Mouse (Mus musculus) limb, embryonic 12.5 days (tissue): ENCODE measurements at regions not wholly inside any gene's neighbourhood (a gene's known extent, or its start where the extent isn't known, plus 50 kb on each side); places are given as distances from the start of the nearest gene placed in this dataset.
A peak's percentile ranks its signal among the peaks of the same experiment; 100 is the strongest.

ENCODE experiments used
- ATAC-seq: fragments of 200-750 bp; cut with Nextera tagmentation; 2 replicates; pipeline ENCODE4 v1.8.0; 2017; ENCODE audit warnings: low read depth, moderate TSS enrichment; ENCODE audit not compliant: insufficient number of reproducible peaks, insufficient read depth, low FRiP score, low TSS enrichment
- H3K27ac ChIP-seq: fragments of 300-500 bp; sonication (generic); 2 replicates; pipeline ENCODE4 v1.5.1; 2016; ENCODE audit warnings: mild to moderate bottlenecking, moderate library complexity
- H3K27me3 ChIP-seq: fragments of 300-500 bp; sonication (generic); 2 replicates; pipeline ENCODE4 v1.6.1; 2016; ENCODE audit warnings: mild to moderate bottlenecking, moderate library complexity
- H3K36me3 ChIP-seq: fragments of 300-500 bp; sonication (generic); 2 replicates; pipeline ENCODE4 v1.6.1; 2016; ENCODE audit warnings: mild to moderate bottlenecking, moderate library complexity
- H3K4me1 ChIP-seq: fragments of 300-500 bp; sonication (generic); replicated peaks from 2 replicates; pipeline ENCODE4 v1.6.1; 2016
- H3K4me2 ChIP-seq: fragments of 300-500 bp; sonication (generic); 2 replicates; pipeline ENCODE4 v1.6.1; 2016; ENCODE audit warnings: mild to moderate bottlenecking, moderate library complexity
- H3K4me3 ChIP-seq: fragments of 300-500 bp; sonication (generic); replicated peaks from 2 replicates; pipeline ENCODE4 v1.5.1; 2016; ENCODE audit warnings: mild to moderate bottlenecking
- H3K9ac ChIP-seq: fragments of 300-500 bp; sonication (generic); replicated peaks from 2 replicates; pipeline ENCODE4 v1.6.1; 2016; ENCODE audit warnings: mild to moderate bottlenecking, moderate library complexity
- H3K9me3 ChIP-seq: fragments of 300-500 bp; sonication (generic); 2 replicates; pipeline ENCODE4 v1.6.1; 2016; ENCODE audit warnings: mild to moderate bottlenecking, moderate library complexity
- WGBS: fragments of 180-500 bp; shearing (Covaris S2); methylation state at CpG from one replicate; pipeline ENCODE4 v1.1.7; 2016; 5-methylcytosine and 5-hydroxymethylcytosine counted together

DNA sequence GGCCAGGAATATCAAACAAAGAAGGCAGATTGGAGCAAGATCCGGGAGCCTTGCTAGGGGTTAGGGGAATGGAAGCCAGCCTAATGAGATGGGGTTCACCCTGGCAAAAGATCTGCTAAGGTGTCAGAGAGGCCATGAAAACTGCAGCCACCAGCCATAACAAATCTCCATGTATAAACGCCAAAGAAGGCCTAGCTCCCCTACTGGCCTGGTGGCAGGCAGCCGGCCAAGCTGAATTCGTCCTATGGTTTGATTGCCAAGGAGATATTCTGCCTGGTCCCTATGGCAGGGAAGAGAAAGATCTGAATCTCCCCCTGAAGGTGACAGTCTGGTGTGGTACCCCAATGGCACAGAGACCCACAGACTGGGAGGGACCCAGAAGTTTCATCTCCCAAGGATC lies 104.8 kb upstream of the E030018B13Rik start:
- 88% methylated on average over 4 of the region's 4 CpGs for WGBS
- H3K4me1 ChIP-seq, result peaks cover 6% of the 10 kb centered on the region
- no peak for ATAC-seq
- H3K27ac ChIP-seq, result no peak overlapping the region
- H3K27me3 ChIP-seq, result no peaks in the 10 kb centered on the region
- no peak overlapping the region for H3K9ac ChIP-seq
- no peaks in the 10 kb centered on the region for H3K9me3 ChIP-seq
- no peak overlapping the region for H3K4me2 ChIP-seq
- H3K4me3 ChIP-seq, result no peak overlapping the region
- H3K36me3 ChIP-seq, result no peaks in the 10 kb centered on the region

DNA sequence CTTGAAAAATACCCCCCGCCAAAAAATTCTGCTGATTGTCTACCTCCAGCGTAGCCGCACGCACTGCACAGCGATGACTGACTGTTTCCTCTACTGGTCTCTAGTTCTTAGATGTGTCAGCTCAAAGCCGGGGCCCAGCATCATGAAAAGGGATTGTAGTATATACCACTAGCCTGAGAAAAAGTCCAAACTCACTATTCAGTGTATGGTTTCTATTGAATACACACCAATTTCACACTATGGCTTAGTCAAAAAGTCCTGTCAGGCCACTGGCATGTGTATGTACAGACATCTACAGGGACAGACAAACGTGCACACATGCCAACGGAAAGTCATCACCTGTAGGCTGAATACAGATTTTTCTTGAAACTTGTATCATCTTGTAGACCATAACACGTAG lies 101.1 kb upstream of the E030018B13Rik start:
- Histone ChIP-seq H3K27ac (no peak overlapping the region), H3K4me1 (peaks cover 6% of the 10 kb centered on the region), H3K4me2 (no peak overlapping the region), H3K27me3 (no peaks in the 10 kb centered on the region), H3K4me3 (no peak overlapping the region), H3K9me3 (no peaks in the 10 kb centered on the region), H3K9ac (no peak overlapping the region), H3K36me3 (no peaks in the 10 kb centered on the region)
- WGBS, result 93% methylated on average over 9 of the region's 9 CpGs
- no peak for ATAC-seq

- ATAC-seq, result no peak
- Histone ChIP-seq H3K9ac (no peak overlapping the region), H3K27ac (peak overlapping the region; percentile 53; the same call in 1 of the 2 replicates), H3K4me1 (peaks cover 6% of the 10 kb centered on the region), H3K4me2 (no peak overlapping the region), H3K36me3 (no peaks in the 10 kb centered on the region), H3K4me3 (no peak overlapping the region), H3K27me3 (no peaks in the 10 kb centered on the region), H3K9me3 (no peaks in the 10 kb centered on the region)
- 67% methylated on average over 10 of the region's 10 CpGs for WGBS
Observed at GRCm38 (mm10) chr7:63816056-63816941, 100.4 kb upstream of the E030018B13Rik start.

- WGBS, result 91% methylated on average over 1 of the region's 1 CpGs
- Histone ChIP-seq H3K27me3 (no peaks in the 10 kb centered on the region), H3K27ac (no peak overlapping the region), H3K36me3 (no peaks in the 10 kb centered on the region), H3K9ac (no peak overlapping the region), H3K9me3 (no peaks in the 10 kb centered on the region), H3K4me1 (peaks cover 6% of the 10 kb centered on the region), H3K4me2 (no peak overlapping the region), H3K4me3 (no peak overlapping the region)
- ATAC-seq, result no peak
Observed at GRCm38 (mm10) chr7:63817476-63817875, 99.2 kb upstream of the E030018B13Rik start.

- Histone ChIP-seq H3K4me2 (no peak overlapping the region), H3K9ac (no peak overlapping the region), H3K36me3 (no peaks in the 10 kb centered on the region), H3K4me3 (no peak overlapping the region), H3K4me1 (peaks cover 6% of the 10 kb centered on the region), H3K9me3 (no peaks in the 10 kb centered on the region), H3K27me3 (no peaks in the 10 kb centered on the region), H3K27ac (no peak overlapping the region)
- whole genome bisulfite sequencing, result 95% methylated on average over 3 of the region's 3 CpGs
- no peak for ATAC-seq
Observed at GRCm38 (mm10) chr7:63818105-63818504, 98.6 kb upstream of the E030018B13Rik start.

GRCm38 (mm10) chr7:63820286-63820685 lies 96.4 kb upstream of the E030018B13Rik start:
- Histone ChIP-seq H3K9me3 (no peaks in the 10 kb centered on the region), H3K4me3 (no peak overlapping the region), H3K27ac (no peak overlapping the region), H3K9ac (no peak overlapping the region), H3K4me1 (peaks cover 6% of the 10 kb centered on the region), H3K4me2 (no peak overlapping the region), H3K27me3 (no peaks in the 10 kb centered on the region), H3K36me3 (no peaks in the 10 kb centered on the region)
- no peak for ATAC-seq
- WGBS, result 79% methylated on average over 1 of the region's 1 CpGs

GRCm38 (mm10) chr7:63822001-63822400 lies 94.7 kb upstream of the E030018B13Rik start:
- Histone ChIP-seq H3K27me3 (no peaks in the 10 kb centered on the region), H3K36me3 (no peaks in the 10 kb centered on the region), H3K9ac (no peak overlapping the region), H3K27ac (no peak overlapping the region), H3K4me2 (no peak overlapping the region), H3K4me3 (no peak overlapping the region), H3K9me3 (no peaks in the 10 kb centered on the region), H3K4me1 (no peaks in the 10 kb centered on the region)
- no peak for ATAC-seq
- 81% methylated on average over 2 of the region's 2 CpGs for WGBS

GRCm38 (mm10) chr7:63824009-63824408 lies 92.6 kb upstream of the E030018B13Rik start:
- Histone ChIP-seq H3K9ac (no peak overlapping the region), H3K9me3 (no peaks in the 10 kb centered on the region), H3K27ac (no peak overlapping the region), H3K4me1 (no peaks in the 10 kb centered on the region), H3K27me3 (no peaks in the 10 kb centered on the region), H3K36me3 (no peaks in the 10 kb centered on the region), H3K4me2 (no peak overlapping the region), H3K4me3 (no peak overlapping the region)
- 55% methylated on average over 7 of the region's 7 CpGs for WGBS
- no peak for ATAC-seq

GRCm38 (mm10) chr7:63829362-63829920 lies 87.2 kb upstream of the E030018B13Rik start:
- Histone ChIP-seq H3K9me3 (no peaks in the 10 kb centered on the region), H3K27me3 (no peaks in the 10 kb centered on the region), H3K4me3 (no peak overlapping the region), H3K9ac (no peak overlapping the region), H3K4me1 (no peaks in the 10 kb centered on the region), H3K27ac (no peak overlapping the region), H3K36me3 (no peaks in the 10 kb centered on the region), H3K4me2 (no peak overlapping the region)
- WGBS, result 85% methylated on average over 9 of the region's 9 CpGs
- no peak for ATAC-seq

DNA sequence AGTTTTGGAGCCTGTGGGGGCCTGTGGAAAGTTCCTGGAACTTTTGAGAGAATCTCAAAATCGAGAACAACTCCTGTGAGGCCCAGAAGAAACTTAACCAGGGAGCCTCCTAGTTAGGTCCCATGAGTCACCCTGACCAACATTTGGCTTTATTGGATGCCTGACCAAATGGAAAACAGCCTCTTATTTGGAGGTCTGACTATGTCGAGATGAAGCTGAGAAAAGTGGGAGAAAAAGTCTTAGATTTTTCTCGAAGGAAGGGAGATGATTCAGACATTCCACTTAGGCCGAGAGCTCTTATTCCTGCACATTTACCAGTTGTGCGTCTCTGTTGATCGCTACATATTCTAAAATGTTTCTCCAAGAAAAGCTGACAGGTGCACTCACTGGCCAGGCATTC lies 83.0 kb upstream of the E030018B13Rik start:
- WGBS, result 87% methylated on average over 6 of the region's 6 CpGs
- no peaks in the 10 kb centered on the region for H3K9me3 ChIP-seq
- H3K4me3 ChIP-seq, result no peak overlapping the region
- no peaks in the 10 kb centered on the region for H3K27me3 ChIP-seq
- H3K4me1 ChIP-seq, result no peaks in the 10 kb centered on the region
- no peak overlapping the region for H3K4me2 ChIP-seq
- no peak overlapping the region for H3K9ac ChIP-seq
- no peak for ATAC-seq
- no peak overlapping the region for H3K27ac ChIP-seq
- no peaks in the 10 kb centered on the region for H3K36me3 ChIP-seq

DNA sequence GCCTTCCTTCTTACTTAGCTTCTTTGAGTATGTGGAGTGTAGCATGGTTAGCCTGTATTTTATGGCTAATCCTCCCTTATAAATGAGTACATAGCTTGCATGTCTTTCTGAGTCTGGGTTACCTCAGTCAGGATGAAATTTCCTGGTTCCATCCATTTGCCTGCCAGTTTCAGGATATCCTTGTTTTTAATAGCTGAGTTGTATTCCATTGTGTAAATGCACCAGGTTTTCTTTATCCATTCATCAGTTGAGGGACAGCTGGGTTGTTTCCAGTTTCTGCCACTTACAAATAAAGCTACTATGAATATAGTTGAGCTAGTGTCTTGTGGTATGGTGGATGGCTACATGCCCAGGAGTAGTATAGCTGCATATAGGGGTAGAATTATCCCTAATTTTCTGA lies 80.7 kb upstream of the E030018B13Rik start:
- no peak overlapping the region for H3K27ac ChIP-seq
- H3K4me3 ChIP-seq, result no peak overlapping the region
- H3K27me3 ChIP-seq, result no peaks in the 10 kb centered on the region
- no peaks in the 10 kb centered on the region for H3K9me3 ChIP-seq
- no peaks in the 10 kb centered on the region for H3K4me1 ChIP-seq
- H3K36me3 ChIP-seq, result no peaks in the 10 kb centered on the region
- H3K4me2 ChIP-seq, result no peak overlapping the region
- H3K9ac ChIP-seq, result no peak overlapping the region
- no peak for ATAC-seq
